Mouse (Mus musculus): ENCODE measurements around the gene Cdhr2.

- TF ChIP-seq POLR2A (IDR thresholded peaks at IDR 0.05; ENCODE audit: insufficient read depth, low read depth, low read length) = no peak
- TF ChIP-seq CTCF (IDR thresholded peaks at IDR 0.05; ENCODE audit: insufficient read depth, low read depth, low read length) = no peak
Observed at GRCm38 (mm10) chr13:54780592-54780991, 79.3 kb downstream of the Cdhr2 start.

Measured in olfactory bulb, adult 2 months (tissue).